Mouse (Mus musculus): Measurements from ENCODE around the gene Rnf26. TPM values are rescaled to one million over a fixed set of nuclear protein-coding genes. Genes with fewer than 3 reads are reported as not detected.

Rnf26 gene
- polyA plus RNA-seq, 1 experiment from 2014 or later, result 13.3 TPM

DNA sequence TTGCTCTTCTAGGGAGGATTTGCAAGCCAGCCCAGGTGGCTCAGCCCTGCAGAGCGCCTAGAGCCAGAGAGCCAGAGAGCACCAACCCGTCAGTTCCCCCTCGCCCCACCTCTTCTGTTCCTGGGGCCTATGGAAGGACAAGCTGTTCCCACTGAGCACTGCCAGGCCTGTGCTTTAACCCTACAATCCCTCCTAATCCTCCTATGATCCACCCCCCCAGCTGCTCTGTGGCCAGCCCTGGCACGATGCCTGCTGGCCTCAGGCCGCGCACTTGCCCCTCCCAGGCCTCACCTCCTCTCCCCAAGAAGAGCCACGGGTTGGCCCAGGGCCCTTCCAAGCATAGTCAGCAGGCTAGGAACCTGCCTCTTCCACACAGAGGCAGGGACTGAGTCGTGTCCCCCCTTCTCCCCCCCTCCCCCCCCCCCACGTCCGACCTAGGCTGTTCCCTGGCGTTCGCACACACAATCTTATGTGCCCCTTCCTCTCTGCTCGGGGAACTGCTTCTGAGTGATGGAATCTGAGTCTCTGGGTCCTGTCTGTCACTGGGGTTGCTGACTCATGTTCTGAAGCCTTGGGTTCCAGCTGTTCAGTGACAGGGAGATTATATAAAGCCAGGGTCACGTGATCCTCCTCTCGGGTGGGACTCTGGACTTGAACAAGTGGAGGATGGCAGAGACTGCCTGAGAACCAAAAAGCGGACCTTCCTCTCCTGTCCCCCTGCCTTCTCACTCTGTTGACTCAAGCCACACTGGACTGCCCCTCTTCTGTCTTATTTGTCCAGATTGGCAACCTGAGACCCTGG lies 34.2 kb downstream of the Rnf26 start:
- 45% methylated on average over 11 of the region's 16 CpGs for WGBS (ENCODE audit: missing documents)
- no peaks in the 10 kb centered on the region for H3K36me3 ChIP-seq (ENCODE audit: inconsistent target)
- no peaks in the 10 kb centered on the region for H3K79me2 ChIP-seq (ENCODE audit: inconsistent target)
- no peak overlapping the region for H3K27ac ChIP-seq
- no peak overlapping the region for H3K4me3 ChIP-seq (ENCODE audit: inconsistent target)

DNA sequence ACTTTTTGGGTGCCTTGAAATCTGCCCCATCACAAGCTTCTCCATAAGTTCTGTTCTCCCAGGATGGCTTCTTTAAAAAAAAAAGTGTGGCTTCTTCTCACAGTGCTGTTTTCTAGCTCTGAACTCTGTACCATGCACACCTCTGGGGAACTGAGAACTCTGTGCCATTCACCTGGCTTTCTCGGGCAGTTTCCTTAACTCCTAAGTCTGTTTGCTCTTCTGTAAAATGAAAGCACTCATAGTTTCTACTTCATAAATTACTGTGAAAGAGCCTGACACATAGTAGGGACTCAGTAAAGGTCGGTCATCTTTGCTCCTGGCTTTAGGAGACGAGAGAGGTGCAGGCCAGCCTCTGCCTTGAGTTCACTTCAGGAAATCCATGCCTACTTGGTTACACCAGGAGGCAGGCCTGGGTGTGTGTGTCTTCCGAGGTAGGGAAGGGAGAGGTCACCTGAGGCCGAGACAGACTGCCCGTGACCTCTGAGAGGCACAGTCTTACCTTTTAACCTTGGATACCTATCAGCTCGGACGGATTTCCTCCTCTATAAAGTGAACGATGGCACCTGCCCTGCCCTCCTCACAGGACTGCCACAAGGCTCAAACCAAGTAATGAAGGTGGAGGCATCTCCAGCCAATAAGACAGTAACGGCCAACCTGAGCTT lies 35.0 kb downstream of the Rnf26 start:
- no peaks in the 10 kb centered on the region for H3K79me2 ChIP-seq (ENCODE audit: inconsistent target)
- no peak overlapping the region for H3K27ac ChIP-seq
- WGBS (ENCODE audit: missing documents), result 93% methylated on average over 10 of the region's 10 CpGs
- no peak overlapping the region for H3K4me3 ChIP-seq (ENCODE audit: inconsistent target)
- H3K36me3 ChIP-seq (ENCODE audit: inconsistent target), result no peaks in the 10 kb centered on the region

DNA sequence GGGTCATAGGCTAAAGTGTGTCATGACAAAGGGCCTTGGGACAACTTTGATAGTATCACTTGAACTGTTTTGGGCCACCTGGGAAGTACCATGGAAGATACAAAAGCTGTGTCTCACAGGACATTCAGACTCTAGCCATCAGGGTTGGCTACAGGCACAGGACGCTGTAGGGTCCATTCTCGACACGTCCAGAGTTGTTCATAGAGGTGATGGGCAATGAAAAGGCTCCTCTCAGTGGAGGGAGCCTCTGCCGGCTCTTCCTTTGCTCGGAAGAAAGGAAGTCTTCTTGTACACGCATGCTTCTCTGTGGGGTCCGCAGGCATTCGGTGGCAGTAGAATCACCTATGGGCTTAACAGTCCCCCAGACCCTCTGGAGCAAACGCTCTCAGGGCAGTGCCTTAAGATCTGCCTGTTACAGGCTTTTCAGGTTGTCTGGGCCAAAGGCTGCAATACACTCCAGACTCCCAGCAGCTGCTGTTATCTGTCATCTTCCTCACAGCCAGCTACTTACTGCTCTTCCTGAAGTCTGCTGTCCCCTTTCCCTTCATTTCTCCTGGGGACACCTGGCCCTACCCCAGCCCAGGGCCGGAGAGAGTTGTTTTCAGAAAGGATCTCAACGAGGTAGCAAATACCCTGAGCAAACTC lies 35.9 kb downstream of the Rnf26 start:
- no peaks in the 10 kb centered on the region for H3K79me2 ChIP-seq (ENCODE audit: inconsistent target)
- H3K27ac ChIP-seq, result no peak overlapping the region
- H3K36me3 ChIP-seq (ENCODE audit: inconsistent target), result no peaks in the 10 kb centered on the region
- 95% methylated on average over 11 of the region's 11 CpGs for WGBS (ENCODE audit: missing documents)
- no peak overlapping the region for H3K4me3 ChIP-seq (ENCODE audit: inconsistent target)

DNA sequence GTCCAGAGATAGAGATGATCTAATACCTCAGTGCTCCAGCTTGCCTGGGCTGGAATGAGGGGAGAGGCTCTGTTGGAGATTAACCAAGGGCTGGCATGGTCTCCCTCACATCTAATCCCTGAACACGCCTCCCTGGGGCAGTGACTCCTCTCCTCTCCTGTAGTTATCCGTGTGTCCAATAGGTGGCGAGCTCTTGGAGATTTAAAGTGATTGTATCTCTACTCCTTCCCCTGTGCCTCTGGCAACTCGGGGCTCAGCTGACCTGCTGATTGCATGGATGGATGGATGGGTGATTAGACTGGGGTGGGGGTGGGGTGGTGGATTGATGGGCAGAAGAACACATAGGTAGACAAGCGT lies 36.6 kb downstream of the Rnf26 start:
- Histone ChIP-seq H3K4me3 (ENCODE audit: inconsistent target) (no peak overlapping the region), H3K36me3 (ENCODE audit: inconsistent target) (no peaks in the 10 kb centered on the region), H3K79me2 (ENCODE audit: inconsistent target) (no peaks in the 10 kb centered on the region), H3K27ac (no peak overlapping the region)
- WGBS (ENCODE audit: missing documents), result 52% methylated on average over 2 of the region's 5 CpGs

DNA sequence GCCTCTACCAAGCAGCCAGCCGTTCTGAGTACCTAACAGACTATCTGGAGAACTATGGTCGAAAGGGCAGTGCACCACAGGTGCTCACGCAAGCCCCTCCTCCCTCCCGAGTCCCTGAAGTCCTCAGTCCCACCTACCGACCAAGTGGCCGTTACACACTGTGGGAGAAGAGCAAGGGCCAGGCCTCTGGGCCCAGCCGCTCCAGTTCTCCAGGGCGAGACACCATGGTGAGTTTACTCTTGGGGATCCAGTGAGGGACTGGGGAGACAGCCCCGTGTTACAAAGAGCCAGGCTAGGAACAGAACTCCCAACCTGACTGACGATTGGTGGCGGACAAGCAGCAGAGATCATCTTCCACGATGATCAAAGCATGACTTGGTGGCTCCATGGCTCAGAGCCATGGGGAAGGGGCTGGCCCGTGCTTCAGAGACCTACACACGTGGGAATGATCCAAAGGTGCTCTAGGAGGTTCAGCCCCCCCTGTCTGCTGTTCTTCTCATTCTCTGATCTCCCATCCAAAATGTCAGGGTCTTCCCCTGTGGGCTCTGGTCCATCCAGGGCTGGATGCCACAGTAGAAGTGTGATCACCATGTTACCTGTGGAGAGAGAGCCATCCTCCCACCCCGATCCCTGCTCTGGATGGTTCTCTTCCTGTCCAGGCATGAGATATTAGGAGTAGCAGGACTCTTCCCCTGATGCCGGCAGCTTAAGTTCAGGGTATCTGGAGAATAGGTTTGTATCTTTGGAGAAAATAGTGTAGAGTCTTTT lies 37.1 kb downstream of the Rnf26 start:
- WGBS (ENCODE audit: missing documents), result 86% methylated on average over 16 of the region's 16 CpGs
- H3K36me3 ChIP-seq (ENCODE audit: inconsistent target), result no peaks in the 10 kb centered on the region
- no peak overlapping the region for H3K4me3 ChIP-seq (ENCODE audit: inconsistent target)
- no peak overlapping the region for H3K27ac ChIP-seq
- no peaks in the 10 kb centered on the region for H3K79me2 ChIP-seq (ENCODE audit: inconsistent target)

DNA sequence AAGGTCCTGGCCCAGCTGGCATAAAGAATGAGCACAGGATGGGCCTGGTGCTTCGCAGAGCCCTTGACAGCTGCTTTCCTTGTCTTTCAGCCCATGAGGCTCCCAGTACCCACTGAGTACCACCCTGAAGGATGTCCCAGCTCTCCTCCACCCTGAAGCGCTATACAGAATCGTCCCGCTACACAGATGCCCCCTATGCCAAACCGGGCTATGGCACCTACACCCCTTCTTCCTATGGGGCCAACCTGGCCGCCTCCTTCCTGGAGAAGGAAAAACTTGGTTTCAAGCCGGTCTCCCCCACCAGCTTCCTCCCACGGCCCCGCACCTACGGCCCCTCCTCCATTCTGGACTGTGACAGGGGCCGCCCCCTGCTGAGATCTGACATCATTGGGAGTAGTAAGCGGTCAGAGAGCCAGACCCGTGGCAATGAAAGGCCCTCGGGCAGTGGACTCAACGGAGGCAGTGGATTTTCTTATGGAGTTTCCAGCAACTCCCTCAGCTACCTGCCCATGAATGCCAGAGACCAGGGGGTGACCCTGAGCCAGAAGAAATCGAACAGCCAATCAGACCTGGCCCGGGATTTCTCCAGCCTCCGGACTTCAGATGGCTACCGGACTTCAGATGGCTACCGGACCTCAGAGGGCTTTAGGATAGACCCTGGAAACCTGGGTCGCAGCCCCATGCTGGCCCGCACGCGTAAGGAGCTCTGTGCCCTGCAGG lies 37.9 kb downstream of the Rnf26 start:
- no peaks in the 10 kb centered on the region for H3K36me3 ChIP-seq (ENCODE audit: inconsistent target)
- no peak overlapping the region for H3K27ac ChIP-seq
- 92% methylated on average over 22 of the region's 24 CpGs for WGBS (ENCODE audit: missing documents)
- no peaks in the 10 kb centered on the region for H3K79me2 ChIP-seq (ENCODE audit: inconsistent target)
- no peak overlapping the region for H3K4me3 ChIP-seq (ENCODE audit: inconsistent target)

DNA sequence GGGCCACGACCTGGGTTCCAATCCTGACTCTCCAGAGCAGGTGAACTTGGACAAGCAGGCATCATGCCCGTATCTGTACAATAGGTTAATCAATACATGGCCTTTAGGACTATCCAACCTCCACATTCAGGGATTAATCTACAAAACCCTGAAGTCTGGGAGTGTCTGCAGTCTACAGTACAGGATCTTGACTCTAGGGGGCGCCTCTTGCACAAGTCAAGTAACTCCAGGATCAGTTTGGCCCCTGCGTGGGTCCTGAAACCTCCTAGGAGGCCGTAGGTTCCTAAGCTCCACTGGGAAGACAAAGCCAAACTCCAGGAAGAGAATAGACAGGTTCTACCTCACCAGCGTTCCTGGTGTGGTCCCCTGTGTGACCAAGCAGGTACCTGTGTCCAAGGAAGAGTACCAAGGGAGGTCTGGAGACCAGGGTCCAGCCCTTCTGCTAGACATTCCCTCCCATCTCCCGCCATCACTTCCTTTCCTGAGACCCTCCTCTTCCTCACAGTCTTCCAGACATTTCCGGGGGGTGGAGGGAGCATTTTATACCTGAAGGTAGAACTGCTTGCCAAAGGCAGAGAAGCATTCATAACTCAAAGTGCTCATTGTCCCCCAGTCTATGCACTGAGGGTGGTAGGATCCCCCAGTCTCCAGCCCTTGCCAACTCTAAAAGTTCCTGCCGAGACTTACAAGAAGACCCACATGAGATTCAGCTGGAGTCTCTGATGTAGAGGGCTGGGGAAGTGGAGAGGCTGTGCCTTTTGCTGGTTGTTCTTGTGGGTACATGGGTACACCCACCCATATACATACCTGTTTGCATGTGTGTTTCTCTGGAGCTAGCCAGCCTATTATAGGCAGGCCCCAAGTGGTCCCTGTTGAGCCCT lies 38.7 kb downstream of the Rnf26 start:
- H3K27ac ChIP-seq, result no peak overlapping the region
- no peak overlapping the region for H3K4me3 ChIP-seq (ENCODE audit: inconsistent target)
- 62% methylated on average over 9 of the region's 9 CpGs for WGBS (ENCODE audit: missing documents)
- no peaks in the 10 kb centered on the region for H3K36me3 ChIP-seq (ENCODE audit: inconsistent target)
- H3K79me2 ChIP-seq (ENCODE audit: inconsistent target), result no peaks in the 10 kb centered on the region

DNA sequence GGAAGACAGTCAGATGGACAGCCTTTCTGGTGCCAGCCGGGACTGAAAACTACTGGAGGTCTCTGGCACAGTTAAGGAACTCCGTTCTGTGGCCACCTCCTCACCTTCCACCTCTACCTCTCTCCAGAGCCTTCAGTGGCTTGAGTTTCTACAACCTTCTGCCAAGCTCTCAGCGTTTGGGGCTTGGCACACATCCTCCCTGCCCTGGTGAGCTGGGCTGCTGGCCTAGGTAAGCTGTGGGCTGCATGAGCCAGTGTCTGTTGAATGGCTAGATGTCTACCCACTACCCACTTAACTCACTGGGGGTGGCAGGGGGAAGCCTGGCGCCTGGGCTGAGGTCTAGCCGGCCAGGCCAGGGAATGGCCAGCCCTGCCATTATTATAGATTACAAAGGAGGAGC lies 40.2 kb downstream of the Rnf26 start:
- 83% methylated on average over 5 of the region's 5 CpGs for WGBS (ENCODE audit: missing documents)
- Histone ChIP-seq H3K27ac (no peak overlapping the region), H3K36me3 (ENCODE audit: inconsistent target) (no peaks in the 10 kb centered on the region), H3K79me2 (ENCODE audit: inconsistent target) (no peaks in the 10 kb centered on the region), H3K4me3 (ENCODE audit: inconsistent target) (no peak overlapping the region)

DNA sequence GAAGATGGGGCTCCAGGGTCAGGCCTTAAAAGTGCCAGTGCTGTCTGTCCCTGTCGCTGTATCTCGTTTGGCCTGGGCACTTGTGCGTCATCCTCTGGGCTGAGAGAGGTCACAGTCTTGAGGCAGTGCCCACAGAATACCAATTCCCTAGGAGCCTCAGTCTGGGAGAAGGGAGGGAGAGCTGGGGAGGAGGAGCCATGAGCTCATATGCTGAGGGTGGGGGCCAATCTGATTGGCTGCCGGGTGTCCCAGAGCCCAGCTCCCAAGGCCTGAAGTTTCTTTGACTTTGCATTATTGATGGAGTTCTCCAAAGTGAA lies 40.8 kb downstream of the Rnf26 start:
- Histone ChIP-seq H3K27ac (no peak overlapping the region), H3K79me2 (ENCODE audit: inconsistent target) (no peaks in the 10 kb centered on the region), H3K36me3 (ENCODE audit: inconsistent target) (no peaks in the 10 kb centered on the region), H3K4me3 (ENCODE audit: inconsistent target) (no peak overlapping the region)
- 90% methylated on average over 4 of the region's 4 CpGs for WGBS (ENCODE audit: missing documents)

DNA sequence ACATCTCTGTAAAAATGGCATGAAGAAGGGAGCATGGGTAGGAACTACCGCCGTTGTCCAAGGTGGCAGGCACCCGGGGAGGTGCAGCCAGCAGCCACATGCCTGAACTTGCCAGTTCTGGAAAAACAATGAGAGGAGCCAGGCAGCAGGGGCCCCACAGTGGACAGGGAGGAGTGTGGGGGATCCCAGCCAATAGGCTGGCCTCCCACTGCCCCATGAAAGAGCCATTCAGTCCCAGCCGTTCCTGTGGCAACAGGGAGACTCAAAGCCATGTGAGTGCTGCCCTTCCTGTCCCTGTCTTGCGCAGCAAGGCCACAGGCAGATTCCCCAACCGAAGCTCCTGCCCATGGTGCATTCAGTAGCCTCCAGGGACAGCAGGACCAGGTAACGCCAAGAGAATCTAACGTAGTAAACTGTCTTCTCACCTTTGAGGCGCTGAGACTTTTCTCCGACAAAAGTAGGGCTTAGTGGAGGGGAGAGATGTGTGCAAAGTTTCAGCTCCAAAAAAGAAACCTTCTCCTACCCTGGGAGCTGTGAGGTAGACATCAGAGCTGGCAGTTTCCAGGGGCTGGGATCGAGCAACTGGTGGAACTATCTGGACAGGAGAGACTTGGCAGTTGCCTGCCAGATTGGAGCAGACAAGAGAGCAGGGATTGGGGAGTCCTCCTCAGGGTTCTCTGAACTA lies 41.3 kb downstream of the Rnf26 start:
- H3K36me3 ChIP-seq (ENCODE audit: inconsistent target), result no peaks in the 10 kb centered on the region
- no peak overlapping the region for H3K27ac ChIP-seq
- no peaks in the 10 kb centered on the region for H3K79me2 ChIP-seq (ENCODE audit: inconsistent target)
- WGBS (ENCODE audit: missing documents), result 75% methylated on average over 11 of the region's 11 CpGs
- H3K4me3 ChIP-seq (ENCODE audit: inconsistent target), result no peak overlapping the region

DNA sequence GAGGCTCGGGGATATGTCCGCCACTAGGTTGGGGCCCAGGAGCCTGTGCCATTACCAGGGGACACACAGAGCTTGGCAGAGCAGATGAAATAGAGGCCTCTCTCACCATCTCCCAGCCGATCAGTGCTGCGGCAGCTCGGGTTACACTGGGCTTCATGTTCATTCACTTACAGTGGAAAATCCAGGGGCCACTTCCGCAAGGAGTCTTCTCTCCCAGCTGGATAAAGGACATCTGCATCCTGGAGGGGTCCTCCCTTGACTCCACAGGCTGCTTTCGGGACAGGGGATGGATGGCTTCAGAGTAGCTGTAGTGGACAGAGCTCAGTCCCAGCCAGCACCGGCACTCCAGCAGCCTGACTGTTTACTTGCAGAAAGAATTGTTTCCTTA lies 42.5 kb downstream of the Rnf26 start:
- no peaks in the 10 kb centered on the region for H3K36me3 ChIP-seq (ENCODE audit: inconsistent target)
- H3K4me3 ChIP-seq (ENCODE audit: inconsistent target), result no peak overlapping the region
- H3K79me2 ChIP-seq (ENCODE audit: inconsistent target), result no peaks in the 10 kb centered on the region
- 85% methylated on average over 8 of the region's 8 CpGs for WGBS (ENCODE audit: missing documents)
- no peak overlapping the region for H3K27ac ChIP-seq

DNA sequence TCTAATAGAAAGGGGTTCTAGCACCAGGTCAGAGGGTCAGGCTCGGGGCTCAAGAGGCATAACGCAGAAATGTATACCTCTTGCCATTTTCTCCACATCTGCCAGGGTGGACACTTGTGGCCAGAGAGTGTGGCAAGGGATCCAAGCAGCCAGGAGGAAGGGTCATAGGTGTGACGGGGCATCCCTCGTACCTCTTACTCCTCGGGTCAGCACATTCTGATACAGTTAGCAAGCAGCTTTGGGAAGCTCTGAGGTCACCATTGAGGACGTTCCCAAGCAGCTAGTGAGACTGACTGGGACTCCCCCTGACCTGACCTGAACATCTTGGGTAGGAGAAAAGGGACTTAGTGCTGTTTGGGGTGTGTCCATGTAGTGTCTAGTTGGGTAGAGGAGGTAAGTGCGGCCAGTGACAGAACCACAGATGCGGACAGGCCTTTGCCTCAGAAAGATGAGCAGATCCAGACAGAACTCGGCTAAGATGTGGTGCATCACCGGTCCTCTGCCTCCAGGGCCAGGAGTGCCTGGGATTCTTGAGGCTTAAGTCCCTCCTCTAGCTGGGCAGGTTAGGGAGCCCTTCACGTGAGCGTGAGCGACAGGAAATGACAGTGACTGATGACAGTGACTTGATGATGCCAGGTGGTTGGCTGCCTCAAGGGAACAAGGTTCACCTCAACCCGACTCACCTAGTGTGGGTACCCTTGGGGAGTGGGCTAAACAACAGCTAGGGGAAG lies 43.0 kb downstream of the Rnf26 start:
- H3K4me3 ChIP-seq (ENCODE audit: inconsistent target), result no peak overlapping the region
- WGBS (ENCODE audit: missing documents), result 88% methylated on average over 14 of the region's 14 CpGs
- H3K36me3 ChIP-seq (ENCODE audit: inconsistent target), result no peaks in the 10 kb centered on the region
- H3K79me2 ChIP-seq (ENCODE audit: inconsistent target), result no peaks in the 10 kb centered on the region
- no peak overlapping the region for H3K27ac ChIP-seq

DNA sequence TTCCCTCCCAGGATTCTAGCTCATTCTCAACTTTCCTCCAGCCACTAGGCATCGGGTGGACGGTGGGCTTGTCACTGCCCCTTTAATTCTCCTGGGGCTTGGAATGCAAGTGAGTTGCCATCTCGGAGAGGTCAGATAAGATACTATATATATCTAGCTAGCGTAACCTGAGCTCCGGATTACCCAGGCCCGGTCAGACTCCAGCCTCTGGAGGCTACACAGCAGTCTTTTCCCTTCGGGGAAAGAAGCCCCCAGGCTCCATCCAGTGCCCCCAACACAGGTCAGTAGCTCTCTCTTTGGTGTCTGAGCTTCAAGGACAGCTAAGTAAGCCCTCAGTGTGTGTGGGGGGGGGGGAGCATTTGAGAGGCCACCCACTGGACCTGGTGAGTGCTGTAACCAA lies 44.1 kb downstream of the Rnf26 start:
- no peak overlapping the region for H3K4me3 ChIP-seq (ENCODE audit: inconsistent target)
- no peaks in the 10 kb centered on the region for H3K79me2 ChIP-seq (ENCODE audit: inconsistent target)
- no peaks in the 10 kb centered on the region for H3K36me3 ChIP-seq (ENCODE audit: inconsistent target)
- H3K27ac ChIP-seq, result no peak overlapping the region
- 72% methylated on average over 7 of the region's 7 CpGs for WGBS (ENCODE audit: missing documents)

Measured in macrophage (primary cell).